Mouse (Mus musculus): ENCODE measurements around the gene Sytl1.

GRCm38 (mm10) chr4:133212562-133213267 lies 50.2 kb downstream of the Sytl1 start:
- no peak for TF ChIP-seq CTCF (conservative IDR thresholded peaks at IDR 0.05; ENCODE audit: low read length)
- TF ChIP-seq POU5F1 (IDR thresholded peaks at IDR 0.05; ENCODE audit: borderline replicate concordance, low read length), result no peak
- no peak for TF ChIP-seq NANOG (IDR thresholded peaks at IDR 0.05; ENCODE audit: borderline replicate concordance, low read length)
